ENCODE assay signal across 23 mouse cellular contexts in the genomic region with DNA sequence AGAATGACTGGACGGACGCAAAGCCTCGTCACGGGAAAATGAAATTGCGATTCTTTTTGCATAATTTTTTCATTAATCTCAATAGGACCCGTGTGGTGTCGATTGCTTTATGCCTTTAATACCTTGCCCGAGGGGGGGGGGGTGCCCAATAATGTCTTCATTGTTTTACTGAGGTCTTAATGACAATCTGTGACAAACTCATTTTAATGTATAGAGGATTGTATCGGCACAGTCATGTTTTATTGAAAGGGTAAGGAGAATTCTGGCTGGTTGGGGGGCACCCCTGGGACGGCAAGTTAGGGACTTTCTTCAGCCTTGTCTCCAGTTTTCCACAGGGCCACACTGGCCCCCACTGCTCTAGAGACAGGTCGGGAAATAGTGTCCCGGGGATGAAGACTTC. TPM values are rescaled to one million over a fixed set of nuclear protein-coding genes. Genes with fewer than 3 reads are reported as not detected.
A peak's percentile ranks its signal among the peaks of the same experiment; 100 is the strongest.
DNase-seq lines count a peak whose midpoint lies in the region; ATAC-seq and TF ChIP-seq lines count a peak whose summit lies in the region.
"Had no signal": no experiment of that assay in that cellular context is flagged by ENCODE, and none has a peak within 500 bp of the region (broad histone marks: within the 10 kb centered on the region; RNA-seq: fewer than 3 reads in every experiment).

No protein-coding gene starts in this region.

- H3K36me3 ChIP-seq in forebrain, embryonic 10.5 days (replicated peaks), result no peaks in the 10 kb centered on the region
- H3K36me3 ChIP-seq in forebrain, postnatal 0 days (ENCODE audit: insufficient read depth), result no peaks in the 10 kb centered on the region
- no peaks in the 10 kb centered on the region for H3K36me3 ChIP-seq in E14TG2a.4 (ENCODE audit: insufficient read depth, low read length)
- no peaks in the 10 kb centered on the region for H3K36me3 ChIP-seq in hindbrain, embryonic 13.5 days
- H3K36me3 ChIP-seq in midbrain, embryonic 12.5 days, result no peaks in the 10 kb centered on the region
- H3K36me3 ChIP-seq: embryonic facial prominence, embryonic 12.5 days; heart, embryonic 13.5 days had no signal

- peak overlapping the region; percentile 60 for H3K4me3 ChIP-seq in forebrain, embryonic 10.5 days
- no peak overlapping the region for H3K4me3 ChIP-seq in forebrain, postnatal 0 days (ENCODE audit: low read depth, low read length)
- H3K4me3 ChIP-seq in E14TG2a.4 (replicated peaks; ENCODE audit: low read length), result 0 out of 2 replicates have a peak overlapping the region, but pooled peaks have one; percentile 73
- H3K4me3 ChIP-seq in hindbrain, embryonic 13.5 days, result no peak overlapping the region
- peak overlapping the region; percentile 42 for H3K4me3 ChIP-seq in midbrain, embryonic 12.5 days

- 45% methylated on average over 12 of the region's 12 CpGs for WGBS in forebrain, embryonic 10.5 days
- WGBS in forebrain, postnatal 0 days, result 43% methylated on average over 12 of the region's 12 CpGs
- WGBS in hindbrain, embryonic 13.5 days, result 25% methylated on average over 12 of the region's 12 CpGs
- WGBS in midbrain, embryonic 12.5 days, result 24% methylated on average over 12 of the region's 12 CpGs

- TF ChIP-seq CTCF in forebrain, postnatal 0 days (IDR thresholded peaks at IDR 0.05; ENCODE audit: low read depth), result no peak
- no peak for TF ChIP-seq CTCF in E14TG2a.4 (conservative IDR thresholded peaks at IDR 0.05; ENCODE audit: low read length)

- no peak overlapping the region for H3K9ac ChIP-seq in forebrain, postnatal 0 days
- no peak overlapping the region; the same call in 1 of the 2 replicates for H3K9ac ChIP-seq in hindbrain, embryonic 13.5 days
- H3K9ac ChIP-seq in midbrain, embryonic 12.5 days (replicated peaks), result no peak overlapping the region; the same call in 1 of the 2 replicates
- H3K9ac ChIP-seq: embryonic facial prominence, embryonic 12.5 days; heart, embryonic 13.5 days; lung, embryonic 14.5 days had no signal

- peak overlapping the region; percentile 93 for H3K27ac ChIP-seq in forebrain, embryonic 10.5 days
- H3K27ac ChIP-seq in forebrain, postnatal 0 days (ENCODE audit: low read depth, low read length), result no peak overlapping the region
- H3K27ac ChIP-seq in hindbrain, embryonic 13.5 days, result peak overlapping the region; percentile 58
- peak overlapping the region; percentile 82 for H3K27ac ChIP-seq in midbrain, embryonic 12.5 days (replicated peaks)
- H3K27ac ChIP-seq: embryonic facial prominence, embryonic 12.5 days; heart, embryonic 13.5 days had no signal

- H3K9me3 ChIP-seq in forebrain, embryonic 10.5 days, result no peaks in the 10 kb centered on the region
- H3K9me3 ChIP-seq in forebrain, postnatal 0 days (ENCODE audit: low read length), result no peaks in the 10 kb centered on the region
- no peaks in the 10 kb centered on the region for H3K9me3 ChIP-seq in E14TG2a.4 (ENCODE audit: low read length)
- H3K9me3 ChIP-seq in hindbrain, embryonic 13.5 days, result no peaks in the 10 kb centered on the region
- H3K9me3 ChIP-seq in midbrain, embryonic 12.5 days, result no peaks in the 10 kb centered on the region
- H3K9me3 ChIP-seq: embryonic facial prominence, embryonic 12.5 days; heart, embryonic 13.5 days had no signal

- DNase-seq in forebrain, embryonic 10.5 days (ENCODE audit: extremely low spot score, low spot score), result no peak
- no peak for DNase-seq in forebrain, postnatal 0 days
- DNase-seq in kidney, postnatal 14 days, result no peak
- no peak for DNase-seq in urinary bladder, adult 18-20 months (ENCODE audit: low spot score in 2 of 2)
- DNase-seq: adrenal gland, postnatal 10 days; cerebellum, adult 18-20 months; kidney, postnatal 10 days; lung, postnatal 4 days; right cerebral cortex, adult 18-20 months; thymus, adult 2 months had no signal

- peaks cover 91% of the 10 kb centered on the region for H3K27me3 ChIP-seq in forebrain, embryonic 10.5 days (ENCODE audit: poor library complexity, severe bottlenecking)
- H3K27me3 ChIP-seq in forebrain, postnatal 0 days (ENCODE audit: insufficient read depth, low read length), result peaks cover 35% of the 10 kb centered on the region
- peaks cover 72% of the 10 kb centered on the region for H3K27me3 ChIP-seq in E14TG2a.4 (ENCODE audit: insufficient read depth, low read length)
- peaks cover 91% of the 10 kb centered on the region for H3K27me3 ChIP-seq in hindbrain, embryonic 13.5 days
- peaks cover 93% of the 10 kb centered on the region for H3K27me3 ChIP-seq in midbrain, embryonic 12.5 days
- H3K27me3 ChIP-seq: CH12.LX had no signal

- peaks cover 67% of the 10 kb centered on the region for H3K4me1 ChIP-seq in forebrain, embryonic 10.5 days
- 0 out of 2 replicates have a peak, but pooled peaks cover 8% of the 10 kb centered on the region for H3K4me1 ChIP-seq in forebrain, postnatal 0 days (ENCODE audit: insufficient read depth)
- peaks cover 74% of the 10 kb centered on the region for H3K4me1 ChIP-seq in E14TG2a.4 (replicated peaks; ENCODE audit: low read depth, low read length)
- peaks cover 43% of the 10 kb centered on the region for H3K4me1 ChIP-seq in hindbrain, embryonic 13.5 days (replicated peaks)
- H3K4me1 ChIP-seq in midbrain, embryonic 12.5 days, result peaks cover 44% of the 10 kb centered on the region

- H3K4me2 ChIP-seq in forebrain, postnatal 0 days (ENCODE audit: low read depth), result no peak overlapping the region
- peak overlapping the region; percentile 64 for H3K4me2 ChIP-seq in hindbrain, embryonic 13.5 days
- peak overlapping the region; percentile 70 for H3K4me2 ChIP-seq in midbrain, embryonic 12.5 days (replicated peaks)

- no peak for ATAC-seq in forebrain, postnatal 0 days
- peak; percentile 26 for ATAC-seq in hindbrain, embryonic 13.5 days (ENCODE audit: low FRiP score)
- no peak for ATAC-seq in midbrain, embryonic 12.5 days (ENCODE audit: low FRiP score, low read depth)
- ATAC-seq in inflammation-experienced regulatory T-cells, adult 6 months, result no peak
- ATAC-seq: intestine, postnatal 0 days had no signal

RNA-seq across cellular contexts. Expression of gene Gm5089, which starts 45.7 kb away (rescaled TPM):
- polyA plus RNA-seq in forebrain, embryonic 10.5 days (2016; fragmentation: Nextera tagmentation; extraction: Ambion mirVana), result 1.0 and 1.9 TPM in 2 replicates
- total RNA-seq in forebrain, postnatal 0 days (2014; rRNA removed), result 0.33 and 0.38 TPM in 2 replicates
- 0.12 TPM in 1 of 2 replicates, not detected in the other for polyA plus RNA-seq in forebrain, postnatal 0 days (2015; fragmentation: Nextera tagmentation; extraction: Ambion mirVana)
- polyA plus RNA-seq in hindbrain, embryonic 13.5 days (2015; fragmentation: Nextera tagmentation; extraction: Ambion mirVana), result 1.8 and 3.0 TPM in 2 replicates
- 1.7 and 2.6 TPM in 2 replicates for polyA plus RNA-seq in midbrain, embryonic 12.5 days (2016; fragmentation: Nextera tagmentation; extraction: Ambion mirVana)
- not detected for polyA plus RNA-seq in inflammation-experienced regulatory T-cells, adult 6 months (2017; shearing (Covaris generic))
- total RNA-seq: adrenal gland, postnatal 10 days; CH12.LX; heart, postnatal 36 days; monocyte, adult 5-6 weeks had no signal
- polyA plus RNA-seq: gonadal fat pad, adult 2 months; heart, embryonic 13.5 days; intestine, postnatal 0 days; liver, embryonic 11.5 days; lung, embryonic 14.5 days; thymus, adult 2 months had no signal

Comparison
In these comparisons a context has a peak if more than half of its experiments do, and no peak if none do; other contexts are left out.
1. H3K4me3 ChIP-seq: peak in forebrain, embryonic 10.5 days (single experiment), E14TG2a.4 (single experiment) and midbrain, embryonic 12.5 days (single experiment); none in forebrain, postnatal 0 days (single experiment) and hindbrain, embryonic 13.5 days (single experiment).